Mouse (Mus musculus) liver, embryonic 13.5 days (tissue): ENCODE measurements at regions not wholly inside any gene's neighbourhood (a gene's known extent, or its start where the extent isn't known, plus 50 kb on each side); places are given as distances from the start of the nearest gene placed in this dataset.
A peak's percentile ranks its signal among the peaks of the same experiment; 100 is the strongest.

Experiments used
- ATAC-seq: fragments of 200-750 bp; cut with Nextera tagmentation; 2 replicates; pipeline ENCODE4 v1.8.0; 2017; ENCODE audit warnings: low read depth, mild to moderate bottlenecking, moderate number of reproducible peaks, moderate library complexity
- DNase-seq: peaks from one replicate; pipeline ENCODE4 v3.0.0; 2022
- H3K27ac ChIP-seq: fragments of 300-500 bp; sonication (generic); 2 replicates; pipeline ENCODE4 v1.5.1; 2015; ENCODE audit warnings: moderate library complexity, mild to moderate bottlenecking, inconsistent platforms
- H3K27me3 ChIP-seq: fragments of 300-500 bp; sonication (generic); 2 replicates; pipeline ENCODE4 v1.6.1; 2015; ENCODE audit warnings: mild to moderate bottlenecking, inconsistent platforms
- H3K36me3 ChIP-seq: fragments of 300-500 bp; sonication (generic); 2 replicates; pipeline ENCODE4 v1.6.1; 2015; ENCODE audit warnings: mild to moderate bottlenecking, inconsistent platforms
- H3K4me1 ChIP-seq: fragments of 300-500 bp; sonication (generic); replicated peaks from 2 replicates; pipeline ENCODE4 v1.6.1; 2015; ENCODE audit warnings: inconsistent platforms
- H3K4me2 ChIP-seq: fragments of 300-500 bp; sonication (generic); 2 replicates; pipeline ENCODE4 v1.6.1; 2015; ENCODE audit warnings: inconsistent platforms, mild to moderate bottlenecking, moderate library complexity
- H3K4me3 ChIP-seq: fragments of 300-500 bp; sonication (generic); replicated peaks from 2 replicates; pipeline ENCODE4 v1.5.1; 2015; ENCODE audit warnings: mild to moderate bottlenecking, inconsistent platforms
- H3K9ac ChIP-seq: fragments of 300-500 bp; sonication (generic); 2 replicates; pipeline ENCODE4 v1.6.1; 2015; ENCODE audit warnings: mild to moderate bottlenecking, inconsistent platforms
- H3K9me3 ChIP-seq: fragments of 300-500 bp; sonication (generic); replicated peaks from 2 replicates; pipeline ENCODE4 v1.6.1; 2016; ENCODE audit warnings: inconsistent platforms
- WGBS: fragments of 180-500 bp; shearing (Covaris S2); methylation state at CpG from one replicate; pipeline ENCODE4 v1.1.7; 2015; ENCODE audit not compliant: insufficient replicate concordance; 5-methylcytosine and 5-hydroxymethylcytosine counted together

DNA sequence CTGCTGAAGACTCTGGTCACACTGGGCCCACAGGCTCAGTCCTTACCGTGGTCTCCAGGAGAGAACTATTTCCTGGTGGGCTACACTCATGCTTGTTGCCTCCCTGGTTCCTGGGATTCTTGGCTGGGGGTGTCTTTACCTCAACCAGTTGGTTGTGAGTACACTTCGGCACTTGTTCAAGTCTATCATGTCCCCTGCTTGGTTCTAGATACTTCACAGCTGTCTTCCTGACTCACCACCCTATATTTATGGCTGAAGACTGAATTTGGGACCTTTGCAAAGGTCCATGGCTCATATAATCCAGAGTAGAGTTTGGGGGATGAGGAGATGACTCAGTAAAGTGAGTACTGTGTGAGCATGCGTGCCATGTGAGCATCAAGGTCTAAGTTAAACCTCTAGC is 245.0 kb upstream of the Habp2 start:
- Histone ChIP-seq H3K4me3 (no peak overlapping the region), H3K4me2 (no peak overlapping the region)
- 57% methylated on average over 3 of the region's 3 CpGs for WGBS

DNA sequence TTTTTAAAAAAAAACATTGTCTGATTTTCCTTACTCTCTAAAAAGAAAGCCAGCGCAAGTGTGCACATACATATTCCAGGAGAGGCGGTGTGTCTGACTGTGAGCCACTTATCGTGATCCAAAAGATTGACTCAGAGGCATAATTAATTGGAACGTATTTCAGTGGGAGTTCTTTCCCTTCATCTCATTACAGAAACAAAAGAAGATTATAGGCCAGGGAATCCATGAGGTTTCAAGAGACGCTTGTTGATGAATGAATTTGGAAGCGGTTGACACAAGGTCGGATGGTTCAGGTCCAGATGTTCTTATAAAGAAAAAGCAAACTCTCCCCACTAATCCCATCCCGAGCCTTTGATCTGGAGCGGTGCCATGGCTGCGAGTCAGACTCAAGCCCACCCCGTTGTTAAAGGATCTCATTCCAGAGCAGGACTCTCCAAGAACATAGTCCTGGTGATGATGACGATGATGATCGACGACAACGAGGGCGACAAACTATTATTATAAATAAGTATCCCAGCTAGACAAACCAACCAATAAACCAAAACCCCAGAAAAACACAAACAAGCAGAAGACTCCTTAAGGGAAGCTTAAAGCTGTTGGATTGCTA is 240.1 kb upstream of the Habp2 start:
- Histone ChIP-seq H3K9ac (no peak overlapping the region), H3K27me3 (no peaks in the 10 kb centered on the region), H3K4me2 (no peak overlapping the region), H3K9me3 (no peaks in the 10 kb centered on the region), H3K4me1 (no peaks in the 10 kb centered on the region), H3K36me3 (no peaks in the 10 kb centered on the region), H3K27ac (no peak overlapping the region), H3K4me3 (no peak overlapping the region)
- ATAC-seq (no peak), DNase-seq (no peak)
- WGBS, result 74% methylated on average over 16 of the region's 16 CpGs

More for the DNA sequence above, 245.0 kb upstream of the Habp2 start:
- Histone ChIP-seq H3K9ac (no peak overlapping the region), H3K27me3 (no peaks in the 10 kb centered on the region), H3K27ac (no peak overlapping the region), H3K36me3 (no peaks in the 10 kb centered on the region), H3K4me1 (no peaks in the 10 kb centered on the region), H3K9me3 (no peaks in the 10 kb centered on the region)
- ATAC-seq (no peak), DNase-seq (no peak)

DNA sequence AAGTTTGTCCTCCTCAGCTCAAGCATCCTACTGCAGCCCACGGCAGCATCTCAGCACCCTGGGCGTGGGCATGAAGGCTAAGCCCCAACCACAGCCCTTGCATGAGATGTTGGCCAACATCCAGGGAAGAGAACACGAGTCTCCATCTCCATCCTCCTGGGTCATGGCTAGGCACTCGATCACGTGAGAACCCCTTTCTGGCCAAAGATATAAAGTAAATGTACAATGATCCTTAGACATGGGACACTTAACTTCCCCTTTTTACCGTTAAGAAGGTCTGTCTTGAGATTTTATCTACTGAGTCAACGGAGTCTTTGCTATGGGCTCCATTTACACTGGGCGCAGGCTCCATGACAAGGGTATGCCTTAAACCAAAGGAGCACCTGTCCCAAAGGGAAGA is 232.8 kb upstream of the Habp2 start:
- H3K9me3 ChIP-seq, result no peaks in the 10 kb centered on the region
- WGBS, result 47% methylated on average over 8 of the region's 8 CpGs
- no peaks in the 10 kb centered on the region for H3K27me3 ChIP-seq
- H3K9ac ChIP-seq, result no peak overlapping the region
- no peaks in the 10 kb centered on the region for H3K4me1 ChIP-seq
- H3K36me3 ChIP-seq, result no peaks in the 10 kb centered on the region
- no peak overlapping the region for H3K27ac ChIP-seq
- ATAC-seq (no peak), DNase-seq (no peak)
- no peak overlapping the region for H3K4me3 ChIP-seq
- no peak overlapping the region for H3K4me2 ChIP-seq

DNA sequence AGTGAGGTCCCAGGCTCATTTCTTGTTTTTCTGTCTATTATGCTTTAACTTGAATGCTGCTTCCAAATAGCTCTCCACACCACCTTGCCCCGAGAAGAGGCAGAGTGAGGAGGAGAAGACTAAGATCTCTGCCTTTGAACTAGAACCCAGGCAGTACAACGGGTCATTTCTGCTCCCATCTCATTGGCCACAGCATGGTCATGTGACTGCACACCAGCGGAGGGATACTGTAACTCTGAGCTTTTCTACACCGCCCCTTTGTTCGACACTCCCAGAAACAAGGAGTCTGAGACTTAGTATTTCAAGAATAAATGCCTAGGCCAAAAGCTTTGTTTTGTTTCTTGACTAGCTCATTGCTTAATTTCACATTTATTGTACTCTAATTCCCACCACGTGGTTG is 230.5 kb upstream of the Habp2 start:
- H3K27ac ChIP-seq, result no peak overlapping the region
- DNase-seq (no peak), ATAC-seq (no peak)
- no peak overlapping the region for H3K4me3 ChIP-seq
- H3K9me3 ChIP-seq, result no peaks in the 10 kb centered on the region
- no peaks in the 10 kb centered on the region for H3K27me3 ChIP-seq
- WGBS, result 57% methylated on average over 6 of the region's 6 CpGs
- H3K4me1 ChIP-seq, result no peaks in the 10 kb centered on the region
- H3K9ac ChIP-seq, result no peak overlapping the region
- H3K4me2 ChIP-seq, result no peak overlapping the region
- no peaks in the 10 kb centered on the region for H3K36me3 ChIP-seq

DNA sequence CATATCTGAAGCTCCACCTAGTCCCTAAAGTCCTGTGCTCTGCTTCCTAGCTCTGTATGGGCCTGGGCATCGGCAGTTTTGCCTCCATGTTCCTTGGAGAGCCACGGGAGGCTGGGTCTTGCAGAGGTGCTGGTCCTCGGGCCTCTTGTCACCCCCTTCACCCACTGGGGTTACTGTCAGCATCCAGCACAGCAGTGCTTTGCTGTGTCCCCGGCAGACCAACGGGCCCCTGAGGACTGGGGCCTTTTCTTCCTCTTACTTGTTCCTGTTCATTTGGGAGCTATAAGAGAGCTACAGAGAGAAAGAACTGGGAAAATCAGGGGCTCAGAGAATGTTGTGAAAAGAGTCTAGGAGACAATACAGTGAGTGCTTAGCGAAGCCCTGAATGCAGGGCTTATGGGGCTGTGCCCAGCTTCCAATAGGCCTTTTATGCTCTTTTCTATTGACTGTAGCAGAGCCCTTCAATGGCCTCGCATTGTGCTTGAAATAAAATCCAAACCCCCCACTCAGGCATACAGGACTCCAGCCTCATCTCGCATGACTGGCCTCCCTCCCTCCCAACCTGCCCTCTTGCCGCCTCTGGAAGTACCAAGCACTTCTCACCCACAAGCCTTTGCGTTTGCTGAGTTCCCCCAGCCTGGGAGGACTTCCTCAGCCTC is 224.9 kb upstream of the Habp2 start:
- Histone ChIP-seq H3K36me3 (no peaks in the 10 kb centered on the region), H3K9me3 (no peaks in the 10 kb centered on the region), H3K27ac (no peak overlapping the region), H3K4me1 (no peaks in the 10 kb centered on the region), H3K4me3 (no peak overlapping the region), H3K4me2 (no peak overlapping the region), H3K27me3 (no peaks in the 10 kb centered on the region), H3K9ac (no peak overlapping the region)
- 57% methylated on average over 10 of the region's 10 CpGs for WGBS
- DNase-seq, result no peak
- ATAC-seq, result no peak

DNA sequence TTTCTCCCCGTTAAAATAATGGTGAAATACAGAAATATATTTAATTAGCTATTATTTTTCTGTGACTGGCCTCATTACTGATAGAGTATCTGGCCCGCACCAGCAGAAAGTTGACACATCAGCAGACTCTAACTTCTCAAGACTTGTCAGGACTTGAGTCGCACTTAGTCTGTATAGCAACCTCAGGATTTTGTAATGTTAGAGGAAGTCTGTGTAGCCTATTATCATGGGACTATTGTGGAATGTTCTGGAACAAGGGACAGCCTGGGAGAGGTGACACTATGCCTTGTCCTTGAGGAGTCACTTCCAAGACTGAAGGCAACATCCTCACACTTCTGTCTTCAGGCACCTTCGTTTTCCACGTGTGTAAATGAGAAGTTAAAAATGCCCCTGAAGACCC is 223.8 kb upstream of the Habp2 start:
- no peak overlapping the region for H3K9ac ChIP-seq
- no peak for ATAC-seq
- H3K27ac ChIP-seq, result no peak overlapping the region
- H3K36me3 ChIP-seq, result no peaks in the 10 kb centered on the region
- no peaks in the 10 kb centered on the region for H3K9me3 ChIP-seq
- no peak overlapping the region for H3K4me2 ChIP-seq
- H3K27me3 ChIP-seq, result no peaks in the 10 kb centered on the region
- H3K4me1 ChIP-seq, result no peaks in the 10 kb centered on the region
- no peak overlapping the region for H3K4me3 ChIP-seq
- DNase-seq, result no peak
- WGBS, result 65% methylated on average over 5 of the region's 5 CpGs

GRCm38 (mm10) chr19:56065730-56066129 is 221.2 kb upstream of the Habp2 start:
- Histone ChIP-seq H3K4me3 (no peak overlapping the region), H3K4me2 (no peak overlapping the region), H3K36me3 (no peaks in the 10 kb centered on the region), H3K27ac (no peak overlapping the region), H3K9ac (no peak overlapping the region), H3K27me3 (no peaks in the 10 kb centered on the region), H3K9me3 (no peaks in the 10 kb centered on the region), H3K4me1 (0 out of 2 replicates have a peak, but pooled peaks cover 6% of the 10 kb centered on the region)
- DNase-seq (no peak), ATAC-seq (no peak)
- WGBS, result 56% methylated on average over 6 of the region's 6 CpGs

- WGBS, result 24% methylated on average over 8 of the region's 8 CpGs
- H3K9me3 ChIP-seq, result no peaks in the 10 kb centered on the region
- peak overlapping the region; percentile 36; the same call in 1 of the 2 replicates for H3K4me2 ChIP-seq
- DNase-seq (no peak), ATAC-seq (no peak)
- H3K9ac ChIP-seq, result no peak overlapping the region
- H3K27ac ChIP-seq, result no peak overlapping the region
- H3K4me3 ChIP-seq, result no peak overlapping the region
- H3K4me1 ChIP-seq, result 0 out of 2 replicates have a peak, but pooled peaks cover 6% of the 10 kb centered on the region
- no peaks in the 10 kb centered on the region for H3K36me3 ChIP-seq
- no peaks in the 10 kb centered on the region for H3K27me3 ChIP-seq
Observed at GRCm38 (mm10) chr19:56068165-56068564, 218.8 kb upstream of the Habp2 start.

DNA sequence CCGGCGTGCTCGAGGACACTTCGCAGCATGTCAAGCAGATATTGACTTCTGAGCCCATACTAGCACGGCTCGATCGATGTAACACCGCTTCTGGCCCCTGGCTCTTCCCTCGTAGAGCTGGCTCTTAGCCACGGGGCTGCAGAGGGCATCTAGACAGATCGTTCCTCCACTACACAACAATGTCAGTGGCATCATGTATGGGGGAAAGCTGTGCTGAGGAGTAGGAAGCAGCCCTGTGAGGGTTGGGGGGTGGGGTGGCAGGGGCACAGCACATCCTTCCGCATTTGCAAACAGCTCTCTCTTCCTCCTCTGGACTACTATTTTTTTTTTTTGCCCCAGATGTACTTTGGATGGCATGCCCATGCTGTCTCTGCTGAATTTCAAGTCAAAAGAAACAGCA is 218.1 kb upstream of the Habp2 start:
- no peak for DNase-seq
- no peak overlapping the region for H3K9ac ChIP-seq
- ATAC-seq, result no peak
- 21% methylated on average over 12 of the region's 12 CpGs for WGBS
- H3K4me2 ChIP-seq, result peak overlapping the region; percentile 36; the same call in 1 of the 2 replicates
- no peaks in the 10 kb centered on the region for H3K9me3 ChIP-seq
- H3K27me3 ChIP-seq, result no peaks in the 10 kb centered on the region
- no peak overlapping the region for H3K27ac ChIP-seq
- no peak overlapping the region for H3K4me3 ChIP-seq
- H3K4me1 ChIP-seq, result 0 out of 2 replicates have a peak, but pooled peaks cover 6% of the 10 kb centered on the region
- H3K36me3 ChIP-seq, result no peaks in the 10 kb centered on the region

DNA sequence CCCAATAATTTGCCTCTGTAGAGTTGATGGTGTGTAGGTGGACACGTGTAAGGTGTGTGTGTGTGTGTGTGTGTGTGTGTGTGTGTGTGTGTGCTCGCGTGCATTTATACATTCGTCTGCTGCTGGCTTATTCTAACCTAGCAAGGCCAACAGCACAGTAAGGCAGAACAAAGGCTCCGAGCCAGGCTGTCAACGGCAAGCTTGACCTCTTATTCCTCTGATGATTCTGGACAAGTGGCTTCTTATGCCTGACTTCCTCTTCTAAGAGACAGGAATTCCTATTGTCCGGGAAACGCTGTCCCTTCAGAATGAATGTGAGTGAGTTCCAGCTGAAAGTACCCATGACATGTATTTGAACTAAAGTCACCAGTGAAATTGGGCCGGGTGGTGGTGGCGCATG is 217.7 kb upstream of the Habp2 start:
- no peaks in the 10 kb centered on the region for H3K9me3 ChIP-seq
- no peaks in the 10 kb centered on the region for H3K36me3 ChIP-seq
- H3K9ac ChIP-seq, result no peak overlapping the region
- no peak for ATAC-seq
- no peaks in the 10 kb centered on the region for H3K27me3 ChIP-seq
- no peak overlapping the region for H3K4me3 ChIP-seq
- 43% methylated on average over 10 of the region's 10 CpGs for WGBS
- H3K4me2 ChIP-seq, result no peak overlapping the region
- 0 out of 2 replicates have a peak, but pooled peaks cover 6% of the 10 kb centered on the region for H3K4me1 ChIP-seq
- no peak for DNase-seq
- no peak overlapping the region for H3K27ac ChIP-seq

DNA sequence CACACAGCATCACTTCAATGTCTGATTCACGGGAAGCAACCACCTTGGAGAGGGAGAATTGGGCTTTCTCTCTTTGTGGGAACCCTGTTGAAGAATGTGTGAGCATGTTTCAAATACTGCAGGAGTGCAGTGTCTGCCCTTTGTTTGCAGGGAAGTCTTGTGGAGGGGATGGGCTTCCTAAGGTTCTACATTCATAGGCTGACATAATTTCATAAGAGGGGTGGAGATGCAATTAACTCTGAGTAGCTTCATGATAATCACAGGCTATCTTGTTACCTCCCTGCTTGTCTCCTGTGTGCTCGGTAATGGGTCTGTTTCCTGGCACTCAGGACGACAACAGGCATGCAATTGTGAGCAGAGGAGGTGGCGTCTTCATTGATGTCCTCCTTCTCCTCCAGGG is 215.6 kb upstream of the Habp2 start:
- Histone ChIP-seq H3K9me3 (no peaks in the 10 kb centered on the region), H3K27ac (no peak overlapping the region), H3K4me2 (no peak overlapping the region), H3K4me1 (0 out of 2 replicates have a peak, but pooled peaks cover 6% of the 10 kb centered on the region), H3K27me3 (no peaks in the 10 kb centered on the region), H3K4me3 (no peak overlapping the region), H3K9ac (no peak overlapping the region), H3K36me3 (no peaks in the 10 kb centered on the region)
- no peak for ATAC-seq
- WGBS, result 49% methylated on average over 4 of the region's 4 CpGs
- DNase-seq, result no peak

- no peak for ATAC-seq
- Histone ChIP-seq H3K4me2 (no peak overlapping the region), H3K4me3 (no peak overlapping the region), H3K9ac (no peak overlapping the region), H3K36me3 (no peaks in the 10 kb centered on the region), H3K27me3 (no peaks in the 10 kb centered on the region), H3K4me1 (no peaks in the 10 kb centered on the region), H3K27ac (no peak overlapping the region), H3K9me3 (no peaks in the 10 kb centered on the region)
- no peak for DNase-seq
- 75% methylated on average over 8 of the region's 8 CpGs for WGBS
Observed at GRCm38 (mm10) chr19:56076128-56076527, 210.8 kb upstream of the Habp2 start.
